Mouse (Mus musculus): Measurements from ENCODE around the gene Fdxr.
A peak's percentile ranks its signal among the peaks of the same experiment; 100 is the strongest.

The Fdxr gene

GRCm38 (mm10) chr11:115276780-115277603 lies at the start of gene Fdxr:
Fdxr (minus strand) TSS chr11:115277050.
- peak; percentile 100 for DNase-seq (ENCODE audit: low read depth)

GRCm38 (mm10) chr11:115323354-115323753 lies 46.5 kb upstream of the Fdxr start:
- no peak for DNase-seq (ENCODE audit: low read depth)

GRCm38 (mm10) chr11:115321906-115322693 lies 45.2 kb upstream of the Fdxr start, which contains the start of gene Ush1g:
Ush1g (minus strand) TSS chr11:115322041.
- DNase-seq (ENCODE audit: low read depth), result peak; percentile 39

GRCm38 (mm10) chr11:115319704-115320383 lies 43.0 kb upstream of the Fdxr start:
- DNase-seq (ENCODE audit: low read depth), result no peak

GRCm38 (mm10) chr11:115318245-115319027 lies 41.6 kb upstream of the Fdxr start:
- DNase-seq (ENCODE audit: low read depth), result no peak

GRCm38 (mm10) chr11:115317204-115317603 lies 40.4 kb upstream of the Fdxr start:
- no peak for DNase-seq (ENCODE audit: low read depth)

- DNase-seq (ENCODE audit: low read depth), result no peak
These were observed 37.4 kb upstream of the Fdxr start for GRCm38 (mm10) chr11:115314249-115314648.

- DNase-seq (ENCODE audit: low read depth), result no peak
These were observed 31.9 kb upstream of the Fdxr start for GRCm38 (mm10) chr11:115308781-115309180.

- DNase-seq (ENCODE audit: low read depth), result no peak
These were observed 30.0 kb upstream of the Fdxr start, which contains the start of gene Otop2 for GRCm38 (mm10) chr11:115306863-115307262. Otop2 (plus strand) TSS chr11:115307163.

- no peak for DNase-seq (ENCODE audit: low read depth)
These were observed 26.3 kb upstream of the Fdxr start for GRCm38 (mm10) chr11:115303167-115303566.

- DNase-seq (ENCODE audit: low read depth), result no peak
These were observed 24.5 kb upstream of the Fdxr start for GRCm38 (mm10) chr11:115301351-115301750.

- no peak for DNase-seq (ENCODE audit: low read depth)
These were observed 23.9 kb upstream of the Fdxr start for GRCm38 (mm10) chr11:115300745-115301144.

- DNase-seq (ENCODE audit: low read depth), result no peak
These were observed 21.3 kb upstream of the Fdxr start for GRCm38 (mm10) chr11:115298160-115298559.

- no peak for DNase-seq (ENCODE audit: low read depth)
These were observed 20.5 kb upstream of the Fdxr start, which contains the start of gene Fads6 for GRCm38 (mm10) chr11:115297214-115297826. Fads6 (minus strand) TSS chr11:115297663.

- no peak for DNase-seq (ENCODE audit: low read depth)
These were observed 19.8 kb upstream of the Fdxr start for GRCm38 (mm10) chr11:115296471-115297210.

- no peak for DNase-seq (ENCODE audit: low read depth)
These were observed 19.1 kb upstream of the Fdxr start for GRCm38 (mm10) chr11:115295939-115296338.

GRCm38 (mm10) chr11:115292631-115293375 lies 16.0 kb upstream of the Fdxr start:
- DNase-seq (ENCODE audit: low read depth), result no peak

- DNase-seq (ENCODE audit: low read depth), result no peak
These were observed 14.7 kb upstream of the Fdxr start for GRCm38 (mm10) chr11:115291503-115291902.

- no peak for DNase-seq (ENCODE audit: low read depth)
These were observed 14.1 kb upstream of the Fdxr start for GRCm38 (mm10) chr11:115290919-115291318.

GRCm38 (mm10) chr11:115290314-115290713 lies 13.5 kb upstream of the Fdxr start:
- DNase-seq (ENCODE audit: low read depth), result no peak

All from c-Kit-positive CD71-negative TER-119-negative erythroid progenitor cells, embryonic 14.5 days (primary cell).